Mouse (Mus musculus): ENCODE measurements around the gene Il1r2. TPM values are rescaled to one million over a fixed set of nuclear protein-coding genes. Genes with fewer than 3 reads are reported as not detected.

Il1r2 gene
- 0.51 TPM in 1 of 2 replicates, not detected in the other for polyA plus RNA-seq (2016; fragmentation: Nextera tagmentation; extraction: Ambion mirVana)

DNA sequence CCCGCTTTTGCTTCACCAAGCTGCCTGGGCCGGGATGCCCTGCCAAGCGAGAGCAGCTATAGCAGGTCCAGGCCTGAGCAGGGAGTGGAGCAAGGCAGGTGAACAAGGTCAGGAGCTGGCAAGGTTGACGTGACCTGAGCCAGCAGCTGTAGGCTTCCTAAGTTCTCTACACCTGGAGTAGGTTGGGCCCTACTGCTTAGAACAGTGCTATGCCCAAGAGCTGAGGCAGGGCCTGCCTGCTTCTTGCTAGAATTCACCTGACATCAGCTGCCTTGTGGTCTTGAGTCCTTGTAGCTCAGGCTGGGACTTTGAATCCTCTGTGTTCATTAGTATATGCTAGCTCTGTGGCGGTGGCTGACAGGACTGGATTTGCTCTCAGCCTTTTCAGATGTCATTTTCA lies at the start of gene Il1r2:
Gene Il1r2 (plus strand): TSS at position 301 of the 400 bp plus-strand sequence.
- Histone ChIP-seq H3K9me3 (replicated peaks) (no peaks in the 10 kb centered on the region), H3K27ac (ENCODE audit: poor library complexity, severe bottlenecking) (no peak within 1 kb of the TSS), H3K4me1 (replicated peaks) (no peaks in the 10 kb centered on the region), H3K4me3 (no peak within 1 kb of the TSS), H3K27me3 (replicated peaks) (peaks cover 6% of the 10 kb centered on the region; the same call in 1 of the 2 replicates), H3K4me2 (no peak within 1 kb of the TSS), H3K36me3 (no peaks in the 10 kb centered on the region), H3K9ac (no peak within 1 kb of the TSS)
- ATAC-seq (ENCODE audit: insufficient number of reproducible peaks, low FRiP score): no peak
- 89% methylated on average over 5 of the region's 5 CpGs for WGBS

DNA sequence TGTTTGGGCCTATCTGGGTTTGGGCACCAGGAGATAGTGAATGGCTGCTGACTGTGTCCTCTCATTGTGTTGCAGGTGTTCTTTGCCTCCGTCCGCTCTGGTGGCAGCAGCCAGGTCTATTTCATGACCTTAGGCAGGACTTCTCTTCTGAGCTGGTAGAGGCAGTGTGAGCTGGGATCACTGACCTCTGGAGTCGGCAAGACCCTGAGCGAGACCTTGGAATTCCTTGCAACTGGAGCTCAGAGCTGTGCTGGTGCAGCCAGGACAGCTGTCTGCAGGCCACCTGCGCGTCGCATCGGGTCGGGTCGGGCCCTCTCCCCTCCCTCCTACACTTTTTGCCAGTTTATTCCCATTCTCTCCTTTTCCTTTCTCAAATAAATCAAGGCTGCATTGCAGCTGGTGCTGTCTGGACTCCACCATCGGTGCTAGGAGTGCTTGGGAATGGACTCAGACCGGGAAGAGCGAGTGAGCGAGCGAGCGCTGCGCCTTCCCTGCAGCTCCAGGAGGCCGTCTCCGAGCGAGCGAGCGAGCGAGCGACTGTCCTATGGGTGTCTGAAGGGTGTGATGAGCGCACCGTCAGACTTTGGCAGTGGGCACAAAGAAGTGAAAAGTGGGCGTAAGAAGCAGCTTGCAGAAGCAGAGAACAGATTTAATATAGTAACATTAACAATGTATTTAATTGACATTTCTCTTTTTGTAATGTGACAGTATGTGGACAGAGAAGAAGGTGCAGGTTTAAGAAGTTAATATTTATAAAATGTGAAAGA lies 49.1 kb upstream of the Il1r2 start:
- Histone ChIP-seq H3K4me3 (no peak overlapping the region), H3K4me2 (no peak overlapping the region), H3K27me3 (replicated peaks) (no peaks in the 10 kb centered on the region), H3K9ac (no peak overlapping the region), H3K36me3 (peaks cover 80% of the 10 kb centered on the region), H3K27ac (ENCODE audit: poor library complexity, severe bottlenecking) (no peak overlapping the region), H3K4me1 (replicated peaks) (no peaks in the 10 kb centered on the region), H3K9me3 (replicated peaks) (no peaks in the 10 kb centered on the region)
- no peak for ATAC-seq (ENCODE audit: insufficient number of reproducible peaks, low FRiP score)
- WGBS: 91% methylated on average over 27 of the region's 27 CpGs

DNA sequence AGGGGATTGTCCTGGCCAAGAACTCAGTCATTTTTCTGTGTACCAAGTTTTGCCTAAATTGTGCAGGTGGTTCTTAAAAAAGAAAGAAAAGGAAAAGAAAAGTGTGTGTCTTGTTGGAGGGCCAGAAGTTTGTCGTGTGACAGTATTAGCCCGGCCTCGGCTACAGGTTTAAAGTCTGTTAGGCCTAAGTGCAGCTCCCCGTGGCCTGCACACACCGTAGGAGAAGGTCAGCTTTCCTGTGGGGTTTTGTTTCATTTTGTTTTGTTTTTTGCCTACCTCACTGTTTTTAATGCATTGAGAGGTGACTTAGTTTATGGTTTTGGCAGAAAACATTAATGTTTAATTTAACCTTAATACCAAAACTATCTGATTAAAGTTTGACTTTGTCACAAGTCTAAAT lies 48.5 kb upstream of the Il1r2 start:
- peaks cover 73% of the 10 kb centered on the region for H3K36me3 ChIP-seq
- no peak overlapping the region for H3K4me2 ChIP-seq
- H3K27ac ChIP-seq (ENCODE audit: poor library complexity, severe bottlenecking): no peak overlapping the region
- WGBS: 88% methylated on average over 5 of the region's 5 CpGs
- ATAC-seq (ENCODE audit: insufficient number of reproducible peaks, low FRiP score): no peak
- no peaks in the 10 kb centered on the region for H3K27me3 ChIP-seq (replicated peaks)
- H3K4me3 ChIP-seq: no peak overlapping the region
- no peaks in the 10 kb centered on the region for H3K9me3 ChIP-seq (replicated peaks)
- H3K4me1 ChIP-seq (replicated peaks): no peaks in the 10 kb centered on the region
- no peak overlapping the region for H3K9ac ChIP-seq

DNA sequence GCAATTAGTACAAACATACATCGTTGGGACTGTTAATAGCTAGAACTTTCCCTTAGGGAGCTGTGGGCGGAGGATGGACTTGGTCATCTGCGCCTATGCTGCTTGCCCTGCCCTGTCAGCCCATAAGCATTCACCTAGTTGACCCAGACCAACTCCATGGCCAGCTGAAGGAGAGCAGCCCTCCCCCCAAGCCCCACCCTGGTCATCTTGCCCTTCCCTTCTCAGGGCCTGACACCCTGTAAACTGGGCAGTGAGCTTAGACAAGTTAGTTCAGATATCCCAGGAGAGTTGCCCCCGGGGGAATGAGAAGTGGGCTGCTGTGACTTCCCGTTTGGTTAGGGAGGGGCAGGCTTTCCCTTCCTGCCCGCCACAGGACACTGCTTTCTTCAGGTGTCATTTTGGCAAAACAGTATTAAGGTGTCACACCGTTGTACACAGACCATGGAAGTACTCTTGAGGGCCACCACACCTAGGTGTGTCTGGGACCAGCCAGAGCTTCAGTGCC lies 46.7 kb upstream of the Il1r2 start:
- H3K27ac ChIP-seq (ENCODE audit: poor library complexity, severe bottlenecking): no peak overlapping the region
- H3K4me2 ChIP-seq: no peak overlapping the region
- H3K4me3 ChIP-seq: no peak overlapping the region
- no peaks in the 10 kb centered on the region for H3K9me3 ChIP-seq (replicated peaks)
- H3K36me3 ChIP-seq: peaks cover 64% of the 10 kb centered on the region
- H3K9ac ChIP-seq: no peak overlapping the region
- no peaks in the 10 kb centered on the region for H3K4me1 ChIP-seq (replicated peaks)
- no peak for ATAC-seq (ENCODE audit: insufficient number of reproducible peaks, low FRiP score)
- no peaks in the 10 kb centered on the region for H3K27me3 ChIP-seq (replicated peaks)
- WGBS: 75% methylated on average over 7 of the region's 7 CpGs

DNA sequence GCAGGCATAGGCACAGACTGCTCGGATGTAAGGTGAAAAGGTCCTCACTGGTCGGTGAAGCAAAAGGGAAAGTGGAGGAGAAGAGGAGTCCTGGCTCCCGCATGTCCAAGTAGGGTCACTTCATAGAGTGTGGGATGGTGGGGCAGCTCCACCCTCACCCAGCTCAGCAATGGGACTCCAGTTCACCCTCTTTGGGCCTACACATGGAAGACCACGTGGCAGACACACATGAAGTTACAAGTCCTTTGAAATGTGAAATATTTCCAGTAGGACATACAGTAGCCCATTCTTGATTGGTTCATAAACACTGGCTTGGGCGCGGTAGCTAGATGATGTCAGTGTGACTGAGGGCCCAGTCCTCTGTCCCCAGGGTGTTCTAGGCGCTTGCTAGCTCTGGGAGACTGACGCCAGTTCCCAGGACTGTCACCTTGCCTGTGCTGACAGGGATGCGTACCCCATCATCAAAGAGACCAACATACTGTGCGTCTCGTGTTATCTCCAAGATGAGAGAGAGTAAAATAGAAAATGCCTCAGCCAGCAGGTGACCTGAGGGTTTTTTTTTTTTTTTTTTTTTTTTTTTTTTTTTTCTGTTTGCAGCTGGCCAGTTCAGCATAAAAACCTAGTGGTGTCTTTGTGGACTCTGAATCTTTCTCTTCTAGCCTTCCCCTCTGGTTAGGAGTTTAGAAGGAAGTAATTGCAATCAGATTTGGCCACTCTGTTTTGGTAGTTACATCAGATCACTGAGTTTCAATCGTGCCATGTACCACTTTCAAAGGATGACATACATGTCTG lies 45.5 kb upstream of the Il1r2 start:
- Histone ChIP-seq H3K4me2 (no peak overlapping the region), H3K36me3 (peaks cover 51% of the 10 kb centered on the region), H3K9ac (no peak overlapping the region), H3K4me1 (replicated peaks) (peaks cover 4% of the 10 kb centered on the region; the same call in 1 of the 2 replicates), H3K27ac (ENCODE audit: poor library complexity, severe bottlenecking) (no peak overlapping the region), H3K4me3 (no peak overlapping the region), H3K9me3 (replicated peaks) (no peaks in the 10 kb centered on the region), H3K27me3 (replicated peaks) (no peaks in the 10 kb centered on the region)
- WGBS: 73% methylated on average over 12 of the region's 12 CpGs
- ATAC-seq (ENCODE audit: insufficient number of reproducible peaks, low FRiP score): no peak

DNA sequence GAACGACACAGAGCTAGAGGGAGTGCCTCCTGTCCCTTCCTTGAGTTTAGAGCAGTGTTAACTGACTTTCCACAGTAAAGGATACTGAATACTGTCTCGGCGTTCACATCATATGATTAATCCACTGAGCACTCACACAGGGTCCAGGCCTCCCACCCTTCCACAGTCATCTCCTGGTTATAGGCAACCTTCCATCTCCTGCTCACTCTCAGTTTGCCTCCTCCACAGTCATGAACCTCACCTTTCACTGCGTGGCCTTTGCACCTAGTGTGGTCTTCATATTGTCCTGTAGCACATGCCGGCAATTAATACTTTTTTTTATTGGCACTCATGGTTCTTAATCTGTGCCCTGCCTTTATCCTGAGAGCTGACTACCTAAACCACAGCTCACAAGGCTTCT lies 44.3 kb upstream of the Il1r2 start:
- ATAC-seq (ENCODE audit: insufficient number of reproducible peaks, low FRiP score): no peak
- Histone ChIP-seq H3K4me1 (replicated peaks) (peaks cover 10% of the 10 kb centered on the region), H3K27me3 (replicated peaks) (no peaks in the 10 kb centered on the region), H3K9me3 (replicated peaks) (no peaks in the 10 kb centered on the region), H3K4me2 (no peak overlapping the region), H3K27ac (ENCODE audit: poor library complexity, severe bottlenecking) (no peak overlapping the region), H3K36me3 (peaks cover 40% of the 10 kb centered on the region), H3K9ac (no peak overlapping the region), H3K4me3 (no peak overlapping the region)
- WGBS: 87% methylated on average over 5 of the region's 5 CpGs

DNA sequence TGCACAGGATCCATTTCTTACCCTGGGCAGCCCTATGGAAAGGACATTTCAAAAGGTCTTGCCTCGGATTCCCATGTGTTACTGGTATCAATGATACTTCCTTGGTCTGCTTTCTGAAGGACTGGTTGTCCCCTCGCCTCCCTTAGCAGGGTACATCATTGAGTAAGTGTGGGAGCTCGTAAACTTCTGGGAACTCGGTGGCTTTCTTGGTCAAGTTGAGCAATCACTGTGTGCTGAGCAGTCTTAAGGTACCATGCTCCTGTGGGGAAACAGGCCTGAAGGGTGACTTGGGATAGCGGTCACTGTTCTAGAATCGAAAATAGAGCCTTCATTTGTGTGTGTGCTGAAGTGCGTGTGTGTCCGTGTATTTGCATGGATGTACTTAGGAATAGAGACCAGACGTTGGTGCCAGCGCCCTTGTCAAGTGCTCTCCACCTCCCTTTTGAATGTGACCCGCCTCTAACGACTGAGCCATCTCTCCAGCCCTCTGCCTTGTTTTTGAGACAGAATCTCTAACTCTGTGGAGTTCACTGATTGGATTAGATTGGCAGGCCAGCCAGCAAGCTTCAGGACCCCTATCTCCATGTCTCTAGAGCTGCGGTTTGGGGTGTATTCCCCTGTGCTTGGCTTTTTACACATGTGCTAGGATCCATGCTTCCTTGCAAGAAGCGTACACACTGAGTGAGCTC lies 43.4 kb upstream of the Il1r2 start:
- WGBS: 81% methylated on average over 14 of the region's 14 CpGs
- H3K36me3 ChIP-seq: peaks cover 32% of the 10 kb centered on the region
- no peak overlapping the region for H3K4me3 ChIP-seq
- H3K4me2 ChIP-seq: no peak overlapping the region
- H3K27ac ChIP-seq (ENCODE audit: poor library complexity, severe bottlenecking): no peak overlapping the region
- H3K9ac ChIP-seq: no peak overlapping the region
- peaks cover 10% of the 10 kb centered on the region for H3K4me1 ChIP-seq (replicated peaks)
- no peak for ATAC-seq (ENCODE audit: insufficient number of reproducible peaks, low FRiP score)
- H3K9me3 ChIP-seq (replicated peaks): no peaks in the 10 kb centered on the region
- no peaks in the 10 kb centered on the region for H3K27me3 ChIP-seq (replicated peaks)

DNA sequence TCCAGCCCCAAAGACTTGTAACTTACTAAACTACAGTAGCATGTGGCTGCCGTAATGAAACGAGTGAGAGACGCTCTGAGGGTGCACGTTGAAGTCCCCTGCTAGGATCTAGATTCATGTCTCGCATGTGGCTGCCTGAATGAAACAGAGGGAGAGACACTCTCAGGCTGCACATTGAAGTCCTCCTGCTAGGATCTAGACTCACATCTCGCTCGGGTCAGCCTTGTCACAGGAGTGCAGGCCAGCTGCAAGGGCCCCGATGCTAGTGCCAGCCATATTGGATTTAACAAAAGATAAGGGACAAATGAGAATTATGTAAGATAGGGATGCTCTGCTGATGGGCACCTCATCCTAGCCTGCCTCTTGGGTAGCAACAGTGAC lies 42.9 kb upstream of the Il1r2 start:
- no peak for ATAC-seq (ENCODE audit: insufficient number of reproducible peaks, low FRiP score)

DNA sequence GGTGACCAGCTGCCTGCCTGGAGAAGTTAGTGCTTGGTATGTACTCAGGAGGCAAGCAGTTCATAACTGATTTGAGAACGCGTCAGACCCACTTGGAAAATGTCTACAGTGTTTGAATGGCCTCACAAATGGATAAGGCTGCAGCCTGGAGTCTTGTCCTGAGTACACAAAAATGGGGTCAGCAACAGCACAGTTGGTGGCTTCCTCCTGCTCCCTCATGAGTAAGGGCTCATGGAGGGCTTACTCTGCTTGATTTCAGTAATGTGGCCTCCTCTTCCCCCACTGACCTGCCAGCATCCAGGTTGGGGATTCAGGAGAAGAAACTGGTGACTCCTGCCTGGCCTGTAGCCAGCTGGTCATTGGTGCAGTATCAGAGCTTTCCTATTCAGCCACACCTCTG lies 42.3 kb upstream of the Il1r2 start:
- H3K4me3 ChIP-seq: no peak overlapping the region
- no peaks in the 10 kb centered on the region for H3K27me3 ChIP-seq (replicated peaks)
- no peak overlapping the region for H3K9ac ChIP-seq
- H3K27ac ChIP-seq (ENCODE audit: poor library complexity, severe bottlenecking): no peak overlapping the region
- no peak for ATAC-seq (ENCODE audit: insufficient number of reproducible peaks, low FRiP score)
- 80% methylated on average over 2 of the region's 2 CpGs for WGBS
- H3K4me1 ChIP-seq (replicated peaks): peaks cover 10% of the 10 kb centered on the region
- peaks cover 21% of the 10 kb centered on the region for H3K36me3 ChIP-seq
- no peaks in the 10 kb centered on the region for H3K9me3 ChIP-seq (replicated peaks)
- H3K4me2 ChIP-seq: no peak overlapping the region

More for the DNA sequence above, 42.9 kb upstream of the Il1r2 start:
- Histone ChIP-seq H3K9ac (no peak overlapping the region), H3K27me3 (replicated peaks) (no peaks in the 10 kb centered on the region), H3K4me2 (no peak overlapping the region), H3K27ac (ENCODE audit: poor library complexity, severe bottlenecking) (no peak overlapping the region), H3K4me3 (no peak overlapping the region), H3K4me1 (replicated peaks) (peaks cover 10% of the 10 kb centered on the region), H3K9me3 (replicated peaks) (no peaks in the 10 kb centered on the region), H3K36me3 (peaks cover 27% of the 10 kb centered on the region)
- 88% methylated on average over 8 of the region's 8 CpGs for WGBS

DNA sequence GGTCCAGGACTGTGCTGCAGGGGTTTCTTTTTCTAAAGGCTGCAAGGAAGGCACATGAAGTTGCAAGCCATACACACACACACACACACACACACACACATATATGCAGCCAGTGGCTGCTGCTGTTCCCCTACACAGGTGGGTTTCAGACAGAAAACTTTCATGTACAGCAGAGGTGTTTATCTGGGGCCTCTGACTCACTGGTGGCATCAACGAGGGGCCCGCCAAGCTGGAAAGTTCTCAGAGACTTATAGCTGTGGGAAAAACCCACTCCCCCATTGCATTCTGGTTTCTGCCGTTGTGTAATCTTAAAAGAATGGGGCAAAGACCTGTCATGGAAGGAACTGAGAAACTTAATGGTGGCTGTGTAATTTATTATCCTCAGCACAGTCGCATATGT lies 40.6 kb upstream of the Il1r2 start:
- WGBS: 64% methylated on average over 4 of the region's 4 CpGs
- ATAC-seq (ENCODE audit: insufficient number of reproducible peaks, low FRiP score): no peak
- Histone ChIP-seq H3K27ac (ENCODE audit: poor library complexity, severe bottlenecking) (no peak overlapping the region), H3K4me2 (no peak overlapping the region), H3K9ac (no peak overlapping the region), H3K9me3 (replicated peaks) (no peaks in the 10 kb centered on the region), H3K4me3 (no peak overlapping the region), H3K4me1 (replicated peaks) (peaks cover 10% of the 10 kb centered on the region), H3K27me3 (replicated peaks) (no peaks in the 10 kb centered on the region), H3K36me3 (peaks cover 9% of the 10 kb centered on the region)
